Mouse (Mus musculus): ENCODE measurements around the gene Gmppb. TPM values are rescaled to one million over a fixed set of nuclear protein-coding genes. Genes with fewer than 3 reads are reported as not detected.

The Gmppb gene
- total RNA-seq, 2 experiments from 2014 or later, result 5.9 to 6.4 TPM

Other genes with a start within 250 kb of the Gmppb start
- 176 and 204 TPM in 2 replicates for gene Rbm6, start 176.0 kb upstream of the Gmppb start, total RNA-seq (2015; ENCODE audit: low replicate concordance)
- gene Rbm6, start 176.0 kb upstream of the Gmppb start, total RNA-seq (2017; ENCODE audit: low replicate concordance), result 216 and 260 TPM in 2 replicates
- gene Mon1a, start 161.1 kb upstream of the Gmppb start, total RNA-seq (2015; ENCODE audit: low replicate concordance), result not detected in 2 replicates
- gene Mon1a, start 161.1 kb upstream of the Gmppb start, total RNA-seq (2017; ENCODE audit: low replicate concordance), result 0.64 and 3.3 TPM in 2 replicates
- gene Mst1r, start 142.4 kb upstream of the Gmppb start, total RNA-seq (2015; ENCODE audit: low replicate concordance), result not detected in 2 replicates
- not detected in 2 replicates for gene Mst1r, start 142.4 kb upstream of the Gmppb start, total RNA-seq (2017; ENCODE audit: low replicate concordance)
- gene Actl11, start 120.8 kb upstream of the Gmppb start, total RNA-seq (2015; ENCODE audit: low replicate concordance), result not detected in 2 replicates
- gene Actl11, start 120.8 kb upstream of the Gmppb start, total RNA-seq (2017; ENCODE audit: low replicate concordance), result not detected in 2 replicates
- not detected in 2 replicates for gene Camkv, start 113.6 kb upstream of the Gmppb start, total RNA-seq (2015; ENCODE audit: low replicate concordance)
- 0.13 TPM in 1 of 2 replicates, not detected in the other for gene Camkv, start 113.6 kb upstream of the Gmppb start, total RNA-seq (2017; ENCODE audit: low replicate concordance)
- 12.6 and 19.3 TPM in 2 replicates for gene Traip, start 99.1 kb upstream of the Gmppb start, total RNA-seq (2015; ENCODE audit: low replicate concordance)
- 50.4 and 51.5 TPM in 2 replicates for gene Traip, start 99.1 kb upstream of the Gmppb start, total RNA-seq (2017; ENCODE audit: low replicate concordance)
- 365 and 400 TPM in 2 replicates for gene Uba7, start 73.7 kb upstream of the Gmppb start, total RNA-seq (2015; ENCODE audit: low replicate concordance)
- 262 and 332 TPM in 2 replicates for gene Uba7, start 73.7 kb upstream of the Gmppb start, total RNA-seq (2017; ENCODE audit: low replicate concordance)
- gene Gm20661, start 66.2 kb upstream of the Gmppb start, total RNA-seq (2015; ENCODE audit: low replicate concordance), result 1.1 TPM in 1 of 2 replicates, not detected in the other
- gene Gm20661, start 66.2 kb upstream of the Gmppb start, total RNA-seq (2017; ENCODE audit: low replicate concordance), result 0.64 and 4.2 TPM in 2 replicates
- 26.0 and 44.3 TPM in 2 replicates for gene Inka1, start 63.4 kb upstream of the Gmppb start, total RNA-seq (2015; ENCODE audit: low replicate concordance)
- 34.4 and 43.8 TPM in 2 replicates for gene Inka1, start 63.4 kb upstream of the Gmppb start, total RNA-seq (2017; ENCODE audit: low replicate concordance)
- 14.8 TPM in 1 of 2 replicates, not detected in the other for gene Cdhr4, start 56.7 kb upstream of the Gmppb start, total RNA-seq (2015; ENCODE audit: low replicate concordance)
- 13.3 TPM in 1 of 2 replicates, not detected in the other for gene Cdhr4, start 56.7 kb upstream of the Gmppb start, total RNA-seq (2017; ENCODE audit: low replicate concordance)
- not detected in 2 replicates for gene Gm20662, start 52.9 kb upstream of the Gmppb start, total RNA-seq (2015; ENCODE audit: low replicate concordance)
- gene Gm20662, start 52.9 kb upstream of the Gmppb start, total RNA-seq (2017; ENCODE audit: low replicate concordance), result not detected in 2 replicates
- 46.5 and 62.5 TPM in 2 replicates for gene Ip6k1, start 46.7 kb upstream of the Gmppb start, total RNA-seq (2015; ENCODE audit: low replicate concordance)
- gene Ip6k1, start 46.7 kb upstream of the Gmppb start, total RNA-seq (2017; ENCODE audit: low replicate concordance), result 71.1 and 159 TPM in 2 replicates
- gene Amigo3, start 3.9 kb downstream of the Gmppb start, total RNA-seq (2015; ENCODE audit: low replicate concordance), result 2.2 TPM in 1 of 2 replicates, not detected in the other
- gene Amigo3, start 3.9 kb downstream of the Gmppb start, total RNA-seq (2017; ENCODE audit: low replicate concordance), result 1.1 and 3.6 TPM in 2 replicates
- gene Mst1, start 31.2 kb downstream of the Gmppb start, total RNA-seq (2015; ENCODE audit: low replicate concordance), result 22.0 and 63.3 TPM in 2 replicates
- gene Mst1, start 31.2 kb downstream of the Gmppb start, total RNA-seq (2017; ENCODE audit: low replicate concordance), result 7.7 and 14.1 TPM in 2 replicates
- 1,337 and 1,464 TPM in 2 replicates for gene Rnf123, start 34.1 kb downstream of the Gmppb start, total RNA-seq (2015; ENCODE audit: low replicate concordance)
- 890 and 970 TPM in 2 replicates for gene Rnf123, start 34.1 kb downstream of the Gmppb start, total RNA-seq (2017; ENCODE audit: low replicate concordance)
- 265 and 389 TPM in 2 replicates for gene Apeh, start 45.4 kb downstream of the Gmppb start, total RNA-seq (2015; ENCODE audit: low replicate concordance)
- gene Apeh, start 45.4 kb downstream of the Gmppb start, total RNA-seq (2017; ENCODE audit: low replicate concordance), result 454 and 497 TPM in 2 replicates
- under 0.01 and 0.42 TPM in 2 replicates for gene Bsn, start 141.1 kb downstream of the Gmppb start, total RNA-seq (2015; ENCODE audit: low replicate concordance)
- 1.5 TPM in 1 of 2 replicates, not detected in the other for gene Bsn, start 141.1 kb downstream of the Gmppb start, total RNA-seq (2017; ENCODE audit: low replicate concordance)
- 11.2 and 14.3 TPM in 2 replicates for gene Dag1, start 214.7 kb downstream of the Gmppb start, total RNA-seq (2015; ENCODE audit: low replicate concordance)
- gene Dag1, start 214.7 kb downstream of the Gmppb start, total RNA-seq (2017; ENCODE audit: low replicate concordance), result 5.4 and 6.3 TPM in 2 replicates
- not detected in 2 replicates for gene Nicn1, start 241.2 kb downstream of the Gmppb start, total RNA-seq (2015; ENCODE audit: low replicate concordance)
- 0.64 and 0.91 TPM in 2 replicates for gene Nicn1, start 241.2 kb downstream of the Gmppb start, total RNA-seq (2017; ENCODE audit: low replicate concordance)
- not detected in 2 replicates for gene Amt, start 247.6 kb downstream of the Gmppb start, total RNA-seq (2015; ENCODE audit: low replicate concordance)
- gene Amt, start 247.6 kb downstream of the Gmppb start, total RNA-seq (2017; ENCODE audit: low replicate concordance), result not detected in 2 replicates